Mouse (Mus musculus): ENCODE measurements around the gene Abca1. TPM values are rescaled to one million over a fixed set of nuclear protein-coding genes. Genes with fewer than 3 reads are reported as not detected.

The Abca1 gene
- polyA plus RNA-seq (2014; fragmentation: Nextera tagmentation; extraction: Ambion mirVana), result 13.7 and 16.4 TPM in 2 replicates

DNA sequence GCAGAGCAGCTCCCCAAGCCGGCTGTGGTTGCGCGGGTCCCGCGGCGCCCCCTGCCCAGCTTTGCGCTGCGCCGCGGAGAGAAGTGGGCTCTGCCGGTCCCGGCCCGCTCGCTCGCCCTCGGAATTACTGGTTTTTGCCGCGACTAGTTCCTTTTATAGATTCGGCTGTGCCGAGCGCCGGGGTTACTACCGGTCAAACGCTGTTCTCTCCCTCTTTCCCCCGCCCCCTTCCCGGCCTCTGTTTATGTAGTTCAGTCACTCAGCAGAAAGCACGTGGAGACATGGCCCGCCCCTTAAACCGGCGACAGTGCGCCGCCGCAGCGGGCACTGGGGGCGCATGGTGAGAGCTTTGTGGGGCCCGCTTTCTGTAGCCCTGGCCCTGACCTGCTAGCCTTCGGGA, at the start of gene Abca1:
Abca1 (minus strand) TSS at position 129 of the 400 bp plus-strand sequence.
- H3K36me3 ChIP-seq (ENCODE audit: control insufficient read depth, insufficient read depth, low read length), result no peaks in the 10 kb centered on the region
- H3K27ac ChIP-seq (replicated peaks; ENCODE audit: low read depth, low read length), result peak within 1 kb of the TSS; percentile 78
- H3K9me3 ChIP-seq (ENCODE audit: control insufficient read depth, low read length), result no peaks in the 10 kb centered on the region
- peaks cover 8% of the 10 kb centered on the region; the same call in 1 of the 2 replicates for H3K4me1 ChIP-seq (ENCODE audit: control insufficient read depth, insufficient read depth, low read length)
- WGBS, result under 1% methylated on average over 35 of the region's 37 CpGs
- peak within 1 kb of the TSS; percentile 55 for H3K4me3 ChIP-seq (ENCODE audit: low read depth, low read length)
- peak within 1 kb of the TSS; percentile 62 for H3K9ac ChIP-seq (ENCODE audit: low read depth, low read length)
- H3K4me2 ChIP-seq (ENCODE audit: low read depth, low read length), result peak within 1 kb of the TSS; percentile 57
- H3K27me3 ChIP-seq (replicated peaks; ENCODE audit: control insufficient read depth, insufficient read depth, low read length), result no peaks in the 10 kb centered on the region
- DNase-seq (ENCODE audit: low spot score) (peak; percentile 97), ATAC-seq (ENCODE audit: low read depth) (peak; percentile 97)

DNA sequence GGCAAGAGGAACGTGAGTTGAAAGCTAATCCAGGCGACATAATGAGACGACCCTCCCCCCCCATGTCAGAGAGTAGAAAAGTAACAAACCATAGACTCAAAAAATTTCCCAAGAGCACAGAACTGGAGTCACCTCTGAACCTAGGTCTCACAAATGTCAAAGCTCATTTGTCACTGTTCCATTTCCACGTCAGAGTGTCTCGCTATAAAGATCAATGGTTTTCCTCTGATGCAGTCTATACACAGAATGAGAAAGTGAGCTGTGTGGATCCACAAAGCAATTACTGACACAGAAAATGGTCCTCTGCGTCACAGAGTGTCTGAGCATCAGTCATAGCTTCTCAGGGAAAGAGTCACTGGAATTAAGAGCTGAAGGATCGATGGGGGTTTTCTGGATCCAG, 44.8 kb upstream of the Abca1 start:
- Histone ChIP-seq H3K4me2 (ENCODE audit: low read depth, low read length) (no peak overlapping the region), H3K9ac (ENCODE audit: low read depth, low read length) (no peak overlapping the region), H3K27me3 (replicated peaks; ENCODE audit: control insufficient read depth, insufficient read depth, low read length) (no peaks in the 10 kb centered on the region), H3K9me3 (ENCODE audit: control insufficient read depth, low read length) (no peaks in the 10 kb centered on the region), H3K4me3 (ENCODE audit: low read depth, low read length) (no peak overlapping the region), H3K27ac (replicated peaks; ENCODE audit: low read depth, low read length) (no peak overlapping the region), H3K36me3 (ENCODE audit: control insufficient read depth, insufficient read depth, low read length) (no peaks in the 10 kb centered on the region), H3K4me1 (ENCODE audit: control insufficient read depth, insufficient read depth, low read length) (no peaks in the 10 kb centered on the region)
- ATAC-seq (ENCODE audit: low read depth) (no peak), DNase-seq (ENCODE audit: low spot score) (no peak)
- WGBS, result 62% methylated on average over 7 of the region's 7 CpGs

DNA sequence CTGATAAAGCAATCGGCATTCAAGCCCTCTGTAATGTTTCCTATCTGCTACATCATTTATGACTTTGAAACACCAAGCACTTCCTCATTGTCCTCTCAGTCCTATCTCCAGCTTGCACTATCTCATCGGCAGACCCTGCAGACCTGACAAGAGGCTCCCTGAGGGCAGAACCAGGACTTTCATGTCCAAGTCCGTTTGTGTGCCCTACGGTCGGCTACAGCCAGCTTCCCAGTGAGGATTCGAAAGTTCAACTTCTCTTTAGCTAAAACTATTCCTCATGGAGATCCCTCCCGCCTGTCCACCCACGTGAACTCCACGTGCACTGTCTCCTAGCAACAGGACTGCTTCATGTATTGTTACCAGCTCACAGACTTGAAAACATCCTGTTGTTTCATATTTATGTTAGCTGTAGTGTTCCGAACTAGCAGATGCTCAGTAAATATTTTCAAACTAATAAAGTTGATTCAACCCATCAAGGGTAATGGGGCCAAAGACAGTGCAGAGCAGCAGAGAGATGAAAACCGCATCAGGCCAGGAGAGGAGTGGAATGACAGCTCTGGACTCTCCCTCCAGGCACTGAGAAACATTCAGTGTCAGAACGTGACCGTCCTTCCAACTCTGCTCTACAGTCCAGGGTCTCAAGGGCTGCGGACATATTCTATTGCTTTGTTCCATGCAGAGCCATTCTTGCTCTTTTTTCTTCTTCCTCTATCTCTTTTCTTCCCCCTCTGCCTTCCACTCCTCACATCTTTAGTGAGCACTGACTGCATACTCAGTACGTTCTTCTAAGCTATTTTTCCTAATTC, 44.1 kb upstream of the Abca1 start:
- H3K4me3 ChIP-seq (ENCODE audit: low read depth, low read length), result no peak overlapping the region
- ATAC-seq (ENCODE audit: low read depth), result no peak
- no peak overlapping the region for H3K9ac ChIP-seq (ENCODE audit: low read depth, low read length)
- no peak overlapping the region for H3K4me2 ChIP-seq (ENCODE audit: low read depth, low read length)
- H3K9me3 ChIP-seq (ENCODE audit: control insufficient read depth, low read length), result no peaks in the 10 kb centered on the region
- no peak overlapping the region for H3K27ac ChIP-seq (replicated peaks; ENCODE audit: low read depth, low read length)
- H3K4me1 ChIP-seq (ENCODE audit: control insufficient read depth, insufficient read depth, low read length), result no peaks in the 10 kb centered on the region
- DNase-seq (ENCODE audit: low spot score), result no peak
- no peaks in the 10 kb centered on the region for H3K36me3 ChIP-seq (ENCODE audit: control insufficient read depth, insufficient read depth, low read length)
- no peaks in the 10 kb centered on the region for H3K27me3 ChIP-seq (replicated peaks; ENCODE audit: control insufficient read depth, insufficient read depth, low read length)
- WGBS, result 74% methylated on average over 15 of the region's 15 CpGs

DNA sequence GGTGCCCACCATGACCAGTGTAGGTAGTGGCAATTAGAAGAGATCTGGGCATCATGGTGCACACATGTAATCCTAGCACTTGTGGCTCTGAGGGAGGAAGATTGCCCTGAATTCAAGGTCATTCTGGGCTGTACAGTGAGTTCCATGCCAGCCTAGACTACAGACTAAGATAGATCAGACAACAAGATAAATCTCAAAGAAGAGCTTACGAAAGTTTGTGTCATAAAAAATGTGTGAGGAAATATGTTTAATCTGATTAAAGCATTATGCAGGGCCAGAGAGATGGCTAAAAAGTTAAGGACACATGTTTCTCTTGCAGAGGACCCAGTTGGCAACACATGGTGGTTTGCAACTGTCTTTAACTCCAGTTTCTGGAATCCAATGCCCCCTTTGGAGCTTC, 40.6 kb upstream of the Abca1 start:
- H3K36me3 ChIP-seq (ENCODE audit: control insufficient read depth, insufficient read depth, low read length), result no peaks in the 10 kb centered on the region
- no peak for ATAC-seq (ENCODE audit: low read depth)
- no peak for DNase-seq (ENCODE audit: low spot score)
- 92% methylated on average over 1 of the region's 1 CpGs for WGBS
- H3K9me3 ChIP-seq (ENCODE audit: control insufficient read depth, low read length), result no peaks in the 10 kb centered on the region
- H3K27ac ChIP-seq (replicated peaks; ENCODE audit: low read depth, low read length), result no peak overlapping the region
- no peak overlapping the region for H3K9ac ChIP-seq (ENCODE audit: low read depth, low read length)
- H3K4me2 ChIP-seq (ENCODE audit: low read depth, low read length), result no peak overlapping the region
- H3K4me1 ChIP-seq (ENCODE audit: control insufficient read depth, insufficient read depth, low read length), result peaks cover 10% of the 10 kb centered on the region; the same call in 1 of the 2 replicates
- H3K4me3 ChIP-seq (ENCODE audit: low read depth, low read length), result no peak overlapping the region
- no peaks in the 10 kb centered on the region for H3K27me3 ChIP-seq (replicated peaks; ENCODE audit: control insufficient read depth, insufficient read depth, low read length)

DNA sequence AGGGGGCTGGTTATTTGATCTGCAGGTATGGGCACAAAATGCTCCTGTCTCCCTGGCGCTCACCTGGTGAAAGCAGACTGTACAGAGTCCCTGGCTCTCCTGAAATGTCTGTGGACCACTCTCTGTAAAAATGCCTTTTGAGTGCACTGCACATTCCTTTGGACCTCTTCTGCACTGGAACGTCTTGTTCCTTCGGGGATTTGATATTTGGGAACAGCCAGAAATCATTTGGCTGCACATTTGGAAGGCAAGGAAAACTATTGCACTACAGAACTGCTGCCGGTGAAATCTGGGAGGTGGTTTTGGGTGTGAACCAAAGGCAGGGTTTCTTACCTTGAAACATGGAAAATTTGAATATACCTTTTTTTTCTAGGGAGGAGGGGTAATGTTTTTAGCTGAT, 38.1 kb upstream of the Abca1 start:
- no peaks in the 10 kb centered on the region for H3K36me3 ChIP-seq (ENCODE audit: control insufficient read depth, insufficient read depth, low read length)
- no peak overlapping the region for H3K27ac ChIP-seq (replicated peaks; ENCODE audit: low read depth, low read length)
- peaks cover 10% of the 10 kb centered on the region; the same call in 1 of the 2 replicates for H3K4me1 ChIP-seq (ENCODE audit: control insufficient read depth, insufficient read depth, low read length)
- no peak overlapping the region for H3K4me3 ChIP-seq (ENCODE audit: low read depth, low read length)
- WGBS, result 69% methylated on average over 4 of the region's 4 CpGs
- DNase-seq (ENCODE audit: low spot score), result no peak
- no peaks in the 10 kb centered on the region for H3K9me3 ChIP-seq (ENCODE audit: control insufficient read depth, low read length)
- no peak for ATAC-seq (ENCODE audit: low read depth)
- H3K4me2 ChIP-seq (ENCODE audit: low read depth, low read length), result no peak overlapping the region
- no peaks in the 10 kb centered on the region for H3K27me3 ChIP-seq (replicated peaks; ENCODE audit: control insufficient read depth, insufficient read depth, low read length)
- H3K9ac ChIP-seq (ENCODE audit: low read depth, low read length), result no peak overlapping the region

DNA sequence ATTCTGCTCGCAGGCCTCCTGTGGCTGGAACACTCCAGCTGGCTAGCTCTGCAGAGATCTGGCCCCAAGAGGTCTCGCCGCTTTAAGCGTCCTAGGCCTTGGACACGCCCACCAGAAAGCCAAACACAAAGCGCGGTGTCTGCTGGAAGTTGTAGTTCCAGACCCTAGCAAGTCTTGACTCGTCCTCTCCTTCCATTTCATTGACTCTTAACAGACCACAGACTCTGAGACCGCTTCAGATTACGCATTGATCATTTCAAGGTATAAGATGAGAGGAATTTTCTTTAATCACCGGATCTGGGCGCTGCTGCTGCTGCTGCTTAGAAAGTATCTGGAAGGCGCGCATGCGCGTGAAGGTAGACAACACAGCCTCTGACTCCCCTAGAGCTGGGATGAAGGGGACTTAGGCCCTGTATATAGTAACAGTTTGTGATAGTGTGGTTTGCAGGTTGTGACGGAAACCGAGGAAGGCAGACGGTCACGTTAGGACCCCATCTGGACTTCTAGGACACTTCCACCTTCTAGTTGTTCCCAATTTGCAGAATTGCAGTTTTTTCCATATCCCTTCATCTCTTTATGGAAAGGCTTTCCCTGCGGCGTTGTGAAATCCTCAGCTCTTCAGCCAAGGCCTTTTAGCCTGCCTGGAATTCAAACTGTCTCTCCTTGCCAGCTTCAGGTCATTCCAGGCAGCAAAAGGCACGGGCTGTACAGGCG, 36.5 kb upstream of the Abca1 start:
- peak overlapping the region; percentile 72 for H3K27ac ChIP-seq (replicated peaks; ENCODE audit: low read depth, low read length)
- H3K9ac ChIP-seq (ENCODE audit: low read depth, low read length), result peak overlapping the region; percentile 57
- no peaks in the 10 kb centered on the region for H3K9me3 ChIP-seq (ENCODE audit: control insufficient read depth, low read length)
- H3K36me3 ChIP-seq (ENCODE audit: control insufficient read depth, insufficient read depth, low read length), result no peaks in the 10 kb centered on the region
- H3K4me1 ChIP-seq (ENCODE audit: control insufficient read depth, insufficient read depth, low read length), result peaks cover 10% of the 10 kb centered on the region; the same call in 1 of the 2 replicates
- ATAC-seq (ENCODE audit: low read depth) (peak; percentile 98), DNase-seq (ENCODE audit: low spot score) (peak; percentile 97)
- WGBS, result 18% methylated on average over 24 of the region's 24 CpGs
- no peaks in the 10 kb centered on the region for H3K27me3 ChIP-seq (replicated peaks; ENCODE audit: control insufficient read depth, insufficient read depth, low read length)
- peak overlapping the region; percentile 53 for H3K4me2 ChIP-seq (ENCODE audit: low read depth, low read length)
- peak overlapping the region; percentile 45 for H3K4me3 ChIP-seq (ENCODE audit: low read depth, low read length)

DNA sequence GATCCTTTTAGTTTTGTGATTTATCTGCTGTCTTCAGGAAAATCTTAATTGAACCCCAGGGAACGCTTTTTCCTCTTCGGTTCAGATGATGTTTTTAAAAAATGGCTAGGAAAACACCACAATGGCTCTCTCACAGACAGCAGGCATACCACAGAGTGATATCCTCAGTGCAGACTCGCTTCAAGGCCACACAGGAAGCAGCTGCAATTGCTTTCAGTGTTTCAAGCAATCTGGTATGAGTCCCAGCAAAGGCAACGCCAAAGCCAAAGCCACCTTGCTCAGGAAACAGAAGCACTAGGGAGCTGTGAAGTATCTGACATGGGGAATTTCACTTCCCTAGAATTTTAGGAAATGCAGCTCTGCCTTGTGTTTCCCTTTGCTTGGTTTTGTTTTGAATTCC, 27.4 kb upstream of the Abca1 start:
- no peaks in the 10 kb centered on the region for H3K36me3 ChIP-seq (ENCODE audit: control insufficient read depth, insufficient read depth, low read length)
- H3K4me2 ChIP-seq (ENCODE audit: low read depth, low read length), result no peak overlapping the region
- peak; percentile 75 for DNase-seq (ENCODE audit: low spot score)
- no peaks in the 10 kb centered on the region for H3K9me3 ChIP-seq (ENCODE audit: control insufficient read depth, low read length)
- no peaks in the 10 kb centered on the region for H3K27me3 ChIP-seq (replicated peaks; ENCODE audit: control insufficient read depth, insufficient read depth, low read length)
- no peak overlapping the region for H3K4me3 ChIP-seq (ENCODE audit: low read depth, low read length)
- ATAC-seq (ENCODE audit: low read depth), result no peak
- WGBS, result 24% methylated on average over 4 of the region's 4 CpGs
- 0 out of 2 replicates have a peak overlapping the region, but pooled peaks have one; percentile 31 for H3K27ac ChIP-seq (replicated peaks; ENCODE audit: low read depth, low read length)
- H3K4me1 ChIP-seq (ENCODE audit: control insufficient read depth, insufficient read depth, low read length), result 0 out of 2 replicates have a peak, but pooled peaks cover 7% of the 10 kb centered on the region
- no peak overlapping the region for H3K9ac ChIP-seq (ENCODE audit: low read depth, low read length)

DNA sequence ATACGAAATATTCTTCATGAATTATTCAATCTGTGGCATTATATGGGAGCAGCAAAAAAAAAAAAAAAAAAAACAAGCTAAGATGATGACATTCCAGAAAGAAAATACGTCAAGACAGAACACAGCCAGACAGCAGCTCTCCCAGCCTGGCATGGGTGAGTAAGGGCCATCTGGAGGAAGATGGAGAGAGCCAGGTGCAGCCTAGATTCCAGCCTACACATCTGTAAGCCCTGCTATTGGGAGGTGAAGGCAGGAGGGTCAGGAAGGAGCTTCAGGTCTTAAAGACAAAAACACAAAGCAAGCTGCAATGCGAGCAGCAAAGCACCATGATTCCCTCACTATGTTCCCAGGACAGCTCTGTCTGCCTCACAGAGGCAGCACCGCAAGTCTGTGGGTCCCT, 26.9 kb upstream of the Abca1 start:
- Histone ChIP-seq H3K4me3 (ENCODE audit: low read depth, low read length) (no peak overlapping the region), H3K9me3 (ENCODE audit: control insufficient read depth, low read length) (no peaks in the 10 kb centered on the region), H3K27ac (replicated peaks; ENCODE audit: low read depth, low read length) (0 out of 2 replicates have a peak overlapping the region, but pooled peaks have one; percentile 31), H3K9ac (ENCODE audit: low read depth, low read length) (no peak overlapping the region), H3K27me3 (replicated peaks; ENCODE audit: control insufficient read depth, insufficient read depth, low read length) (no peaks in the 10 kb centered on the region), H3K4me2 (ENCODE audit: low read depth, low read length) (no peak overlapping the region), H3K4me1 (ENCODE audit: control insufficient read depth, insufficient read depth, low read length) (0 out of 2 replicates have a peak, but pooled peaks cover 7% of the 10 kb centered on the region), H3K36me3 (ENCODE audit: control insufficient read depth, insufficient read depth, low read length) (no peaks in the 10 kb centered on the region)
- WGBS, result 35% methylated on average over 4 of the region's 4 CpGs
- ATAC-seq (ENCODE audit: low read depth), result no peak
- DNase-seq (ENCODE audit: low spot score), result no peak

Data from embryonic facial prominence, embryonic 14.5 days (tissue).